Mouse (Mus musculus) lung, adult 2 months (tissue): ENCODE data around the gene Ykt6. TPM values are rescaled to one million over a fixed set of nuclear protein-coding genes. Genes with fewer than 3 reads are reported as not detected.

Source experiments
- DNase-seq: peaks from one replicate; pipeline ENCODE4 v3.0.0; 2022
- H3K4me1 ChIP-seq: fragments of 200-500 bp; 2 replicates; pipeline ENCODE4 v1.6.1; 2011; ENCODE audit warnings: low read length; ENCODE audit not compliant: control insufficient read depth, insufficient read depth
- H3K4me3 ChIP-seq: fragments of 200-500 bp; replicated peaks from 2 replicates; pipeline ENCODE3; 2011; ENCODE audit warnings: low read depth, mild to moderate bottlenecking, control low read depth, low read length; ENCODE audit errors: extremely low read depth
- CTCF ChIP-seq: fragments of 200-500 bp; IDR thresholded peaks from 2 replicates; pipeline ENCODE4 v1.5.1; 2011; ENCODE audit warnings: mild to moderate bottlenecking, low read length, control low read depth; ENCODE audit not compliant: insufficient read depth
- POLR2A ChIP-seq: fragments of 200-500 bp; IDR thresholded peaks from 2 replicates; pipeline ENCODE4 v1.6.1; 2011; ENCODE audit warnings: low read depth, mild to moderate bottlenecking, control low read depth, low read length, borderline replicate concordance; ENCODE audit errors: extremely low read depth
- WGBS: fragments of 180-500 bp; shearing (Covaris S2); methylation state at CpG from one replicate; pipeline ENCODE4 v1.1.7; 2018; 5-methylcytosine and 5-hydroxymethylcytosine counted together
- polyA plus RNA-seq: library from polyadenylated mRNA; depleted of rRNA; stranded (reverse); fragments of >200 nt; gene quantifications from 2 replicates; pipeline ENCODE4 v1.2.3, GENCODE M21; 2012

Gene Ykt6
- polyA plus RNA-seq, 1 experiment = 70.1 TPM

DNA sequence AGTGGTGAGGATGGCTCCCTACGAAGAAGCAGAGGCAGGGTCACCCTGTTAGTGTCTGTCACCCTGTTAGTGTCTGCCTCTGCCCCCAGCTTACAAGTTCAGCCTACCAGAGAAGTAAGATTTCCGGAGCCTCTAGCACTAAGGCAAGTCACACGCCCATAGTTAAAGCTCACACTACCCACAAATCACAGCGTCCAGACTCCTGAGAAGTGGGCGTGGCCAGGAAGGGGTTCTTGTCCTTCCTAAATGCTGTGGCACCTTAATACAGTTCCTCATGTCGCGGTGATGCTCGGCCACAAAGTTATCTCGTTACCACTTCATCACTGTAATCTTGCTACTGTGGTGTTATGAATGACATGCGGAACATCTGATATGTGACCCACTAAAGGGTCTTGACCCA is 32.6 kb downstream of the Ykt6 start:
- WGBS = 78% methylated on average over 10 of the region's 10 CpGs
- H3K4me1 ChIP-seq = no peaks in the 10 kb centered on the region
- no peak overlapping the region for H3K4me3 ChIP-seq
- TF ChIP-seq POLR2A (no peak), CTCF (no peak)
- no peak for DNase-seq

DNA sequence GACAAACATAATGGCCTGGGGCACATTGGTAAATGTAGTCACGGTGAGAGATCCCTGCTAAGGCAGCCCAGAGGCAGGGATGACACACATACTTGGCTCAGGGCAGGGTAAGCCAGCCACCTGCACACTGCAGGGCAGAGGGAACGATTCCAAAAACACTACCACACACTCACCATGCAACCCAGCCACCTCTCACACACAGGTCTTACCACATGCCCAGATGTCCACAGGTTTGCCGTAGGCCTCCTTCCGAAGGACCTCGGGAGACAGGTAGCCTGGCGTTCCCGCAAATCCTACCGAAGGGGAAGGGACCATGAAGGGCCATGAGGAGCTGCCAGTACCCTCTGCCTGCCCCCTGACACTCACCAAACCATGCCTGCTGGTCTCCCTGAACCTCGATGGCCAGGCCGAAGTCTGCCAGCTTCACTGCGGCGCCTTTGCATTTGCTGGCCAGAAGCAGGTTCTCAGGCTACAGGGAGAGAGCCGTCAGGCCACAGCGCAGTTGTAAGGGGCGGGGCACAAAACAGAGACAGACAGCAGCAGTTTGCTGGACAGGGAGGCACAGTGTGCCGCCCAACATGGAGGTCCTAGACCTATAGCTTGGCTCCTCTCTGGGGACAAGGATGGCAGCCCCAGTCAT is 34.6 kb downstream of the Ykt6 start:
- no peaks in the 10 kb centered on the region for H3K4me1 ChIP-seq
- no peak overlapping the region for H3K4me3 ChIP-seq
- WGBS = 89% methylated on average over 16 of the region's 16 CpGs
- TF ChIP-seq CTCF (no peak), POLR2A (no peak)
- no peak for DNase-seq

DNA sequence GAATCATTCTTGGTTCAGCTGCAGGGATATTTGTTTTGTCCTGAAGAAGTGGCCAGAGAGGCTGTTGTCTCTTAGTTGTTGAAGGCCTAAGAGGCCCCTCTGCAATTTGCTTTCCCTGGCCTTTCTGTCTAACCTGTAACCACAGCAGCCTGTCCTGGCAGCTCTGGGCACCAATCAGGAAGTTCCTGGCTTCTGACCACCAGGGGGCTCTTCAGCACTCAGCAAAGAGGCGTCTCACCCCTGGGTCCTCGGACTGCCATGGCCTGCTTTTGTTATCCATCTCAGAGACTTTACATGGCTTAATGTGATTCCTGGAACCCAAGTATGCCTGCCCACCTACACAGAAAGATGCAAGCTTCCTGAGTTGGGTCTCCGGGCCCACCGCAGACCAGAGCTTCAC is 35.4 kb downstream of the Ykt6 start:
- H3K4me3 ChIP-seq = no peak overlapping the region
- WGBS = 33% methylated on average over 4 of the region's 4 CpGs
- TF ChIP-seq CTCF (peak; percentile 72), POLR2A (no peak)
- no peaks in the 10 kb centered on the region for H3K4me1 ChIP-seq
- no peak for DNase-seq

DNA sequence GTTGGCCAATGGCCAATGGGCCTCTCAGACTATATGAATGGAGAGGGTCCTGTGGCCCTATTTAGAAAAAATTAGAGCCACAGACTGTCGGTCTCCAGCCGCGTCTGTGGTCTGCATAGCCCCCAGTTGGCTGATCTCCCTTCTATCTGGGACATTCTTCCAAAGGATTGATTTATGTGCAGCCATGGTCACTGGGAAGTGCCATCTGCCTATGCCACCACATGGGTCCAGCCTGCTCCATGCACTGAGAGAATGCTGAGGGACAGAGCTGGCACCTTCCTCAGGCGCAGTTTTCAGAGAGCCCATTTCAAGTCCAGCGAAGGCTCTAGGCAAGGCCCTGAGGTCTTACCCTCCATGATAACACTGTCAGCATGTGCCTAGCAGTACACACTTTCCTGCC is 38.7 kb downstream of the Ykt6 start:
- TF ChIP-seq CTCF (no peak), POLR2A (no peak)
- 91% methylated on average over 5 of the region's 5 CpGs for WGBS
- no peak for DNase-seq
- Histone ChIP-seq H3K4me1 (no peaks in the 10 kb centered on the region), H3K4me3 (no peak overlapping the region)

DNA sequence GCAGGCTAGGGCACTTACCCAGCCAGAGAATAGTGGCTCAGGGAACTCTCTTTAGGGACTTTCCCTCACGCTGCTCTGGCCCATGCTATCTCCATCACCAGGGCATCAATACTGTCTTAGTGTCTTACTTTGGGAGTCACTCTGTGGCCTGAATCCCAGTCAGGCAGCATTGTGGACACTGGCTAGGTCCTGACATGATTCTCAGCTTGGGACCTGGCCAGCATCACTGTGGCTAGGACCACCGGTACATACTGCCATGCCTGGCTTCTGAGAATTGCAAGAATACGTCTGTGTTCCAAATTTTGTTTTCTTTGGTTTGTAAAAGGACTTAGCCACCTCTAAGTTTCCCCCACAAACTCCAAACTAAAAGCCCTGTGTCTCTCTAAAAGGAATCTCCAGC is 39.4 kb downstream of the Ykt6 start:
- WGBS = 81% methylated on average over 3 of the region's 3 CpGs
- peaks cover 5% of the 10 kb centered on the region for H3K4me1 ChIP-seq
- H3K4me3 ChIP-seq = no peak overlapping the region
- no peak for TF ChIP-seq CTCF
- TF ChIP-seq POLR2A = no peak
- no peak for DNase-seq

DNA sequence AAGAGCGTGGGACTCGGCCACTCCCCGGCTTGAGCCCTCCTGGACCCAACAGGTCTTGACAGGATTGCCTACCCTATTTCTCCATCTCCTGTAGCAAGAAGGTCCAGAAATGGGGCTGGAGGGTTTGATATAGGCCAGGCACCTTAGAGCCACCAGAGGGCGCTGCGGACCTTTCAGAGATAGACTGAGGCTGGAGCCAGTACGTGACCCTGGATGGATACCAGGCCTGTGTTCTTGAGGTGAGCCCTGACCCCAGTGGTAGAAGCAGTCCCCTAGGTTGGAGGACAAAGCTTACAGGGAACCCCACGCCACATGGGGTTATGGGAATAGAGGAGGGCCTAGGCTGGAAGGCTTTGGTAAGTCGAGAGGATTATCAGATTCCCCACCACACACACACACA is 40.5 kb downstream of the Ykt6 start:
- 16% methylated on average over 8 of the region's 8 CpGs for whole genome bisulfite sequencing
- DNase-seq = peak; percentile 86
- peaks cover 15% of the 10 kb centered on the region for H3K4me1 ChIP-seq
- peak; percentile 89 for TF ChIP-seq CTCF
- no peak for TF ChIP-seq POLR2A
- H3K4me3 ChIP-seq = no peak overlapping the region

DNA sequence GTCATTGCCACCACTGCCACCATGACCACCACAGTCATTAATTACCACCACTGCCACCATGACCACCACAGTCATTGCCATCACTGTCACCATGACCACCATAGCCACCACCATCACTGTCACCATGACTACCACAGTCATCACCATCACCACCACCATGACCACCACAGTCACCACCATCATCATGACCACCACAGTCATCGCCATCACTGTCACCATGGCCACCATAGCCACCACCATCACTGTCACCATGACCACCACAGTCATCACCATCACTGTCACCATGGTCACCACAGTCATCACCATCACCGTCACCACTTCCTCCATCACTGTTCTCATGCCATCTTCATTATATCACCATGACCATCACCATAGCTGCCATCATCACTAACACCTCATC is 43.0 kb downstream of the Ykt6 start:
- H3K4me1 ChIP-seq = peaks cover 38% of the 10 kb centered on the region
- TF ChIP-seq POLR2A (no peak), CTCF (no peak)
- no peak overlapping the region for H3K4me3 ChIP-seq
- 97% methylated on average over 2 of the region's 2 CpGs for WGBS
- no peak for DNase-seq

DNA sequence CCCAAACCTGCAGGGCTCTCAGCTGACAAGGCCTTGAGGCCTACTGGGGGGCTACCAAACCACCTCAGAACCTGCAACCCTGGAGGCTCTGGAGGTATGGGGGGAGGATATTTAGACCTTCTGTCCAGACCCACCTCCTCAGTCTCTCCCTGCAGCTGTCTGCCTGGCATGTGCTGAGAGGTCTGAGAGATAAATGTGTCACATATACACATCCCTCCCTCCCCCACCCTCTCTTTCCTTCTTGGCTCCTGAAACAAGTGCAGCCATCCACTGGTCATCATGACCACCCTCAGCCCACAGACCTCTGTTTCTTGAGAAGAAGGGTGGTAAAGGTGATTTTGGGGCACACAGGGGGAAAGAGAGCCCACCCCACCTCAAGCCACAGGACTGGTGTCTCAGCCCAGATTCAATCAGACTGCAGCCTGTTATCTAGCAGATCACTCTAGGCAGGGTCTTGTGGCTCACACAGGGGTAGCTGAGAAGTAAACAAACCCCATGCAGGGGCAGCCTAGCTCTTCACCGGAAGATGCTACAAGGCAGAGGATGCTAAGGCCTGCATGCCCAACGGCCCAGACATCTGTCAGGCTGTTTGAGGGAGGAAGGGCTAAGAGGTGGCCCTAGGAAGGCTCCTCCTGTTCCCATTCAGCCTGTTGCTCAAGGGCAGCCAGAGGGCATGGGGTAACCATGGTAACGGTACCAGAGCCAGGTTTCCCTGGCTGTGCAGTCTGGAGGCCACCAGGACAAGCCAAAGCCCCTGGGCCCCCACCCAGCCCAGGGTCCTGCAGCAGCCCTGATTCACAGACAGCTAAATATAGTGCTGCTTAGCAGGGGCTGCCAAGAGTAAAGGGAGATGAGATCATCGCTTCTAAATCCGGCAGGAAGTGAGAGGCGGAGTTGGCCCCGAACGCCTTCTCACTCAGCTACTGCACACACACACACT is 44.6 kb downstream of the Ykt6 start:
- DNase-seq = peak; percentile 60
- TF ChIP-seq CTCF (no peak), POLR2A (0 out of 2 replicates have a peak, but pooled peaks have one; percentile 6)
- WGBS = 1% methylated on average over 8 of the region's 8 CpGs
- Histone ChIP-seq H3K4me3 (no peak overlapping the region), H3K4me1 (peaks cover 49% of the 10 kb centered on the region)

DNA sequence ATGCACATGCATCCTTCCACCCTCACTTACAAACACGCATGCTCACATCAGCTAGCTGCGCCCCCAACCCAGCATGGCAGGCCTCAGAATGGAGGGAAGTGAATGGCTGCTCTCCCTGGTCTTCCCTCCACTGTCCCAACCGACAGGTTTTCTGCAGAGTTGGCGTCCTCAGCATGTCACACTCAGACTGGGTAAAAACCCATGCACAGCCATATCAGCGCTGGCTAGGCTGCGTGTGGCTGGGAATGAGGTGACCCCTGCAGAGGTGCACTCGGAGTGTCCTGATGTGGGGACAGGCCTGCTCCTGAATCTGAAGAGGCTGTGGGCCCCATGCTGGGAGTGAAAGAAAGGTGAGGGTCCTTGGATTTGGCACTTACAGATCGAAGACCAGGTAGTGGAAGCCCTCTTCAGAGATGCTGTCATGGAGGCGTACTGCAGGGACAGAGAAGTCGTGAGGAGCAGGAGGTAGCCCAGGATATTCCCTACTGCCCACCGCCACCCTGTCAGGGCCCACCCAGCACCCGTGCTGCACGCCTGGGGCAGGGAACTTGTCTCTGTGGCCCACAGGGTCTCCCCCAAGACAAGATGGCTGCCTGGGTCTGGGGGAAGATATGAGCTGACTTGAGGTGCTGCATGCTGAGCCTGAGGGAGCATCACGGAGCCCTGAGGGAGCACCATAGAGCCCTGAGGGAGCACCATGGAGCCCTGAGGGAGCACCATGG is 45.6 kb downstream of the Ykt6 start:
- peaks cover 51% of the 10 kb centered on the region for H3K4me1 ChIP-seq
- TF ChIP-seq POLR2A = no peak
- TF ChIP-seq CTCF = no peak
- 71% methylated on average over 14 of the region's 14 CpGs for WGBS
- no peak overlapping the region for H3K4me3 ChIP-seq
- DNase-seq = no peak
